Mouse (Mus musculus) ES-E14 (cell line): ENCODE measurements around the gene Mest.

Experiments used
- CHD2 ChIP-seq: IDR thresholded peaks from 2 replicates; pipeline ENCODE4 v1.6.1; 2014; ENCODE audit warnings: mild to moderate bottlenecking, low read depth, low read length, inconsistent platforms
- HCFC1 ChIP-seq: IDR thresholded peaks from 2 replicates; pipeline ENCODE4 v1.6.1; 2012; ENCODE audit warnings: low read length, inconsistent platforms, borderline replicate concordance; ENCODE audit not compliant: insufficient read depth
- MAFK ChIP-seq: IDR thresholded peaks from 2 replicates; pipeline ENCODE4 v1.6.1; 2014; ENCODE audit warnings: mild to moderate bottlenecking, low read depth, low read length, inconsistent platforms; ENCODE audit not compliant: insufficient read depth
- ZC3H11A ChIP-seq: IDR thresholded peaks from 2 replicates; pipeline ENCODE4 v1.6.1; 2012; ENCODE audit warnings: low read depth, mild to moderate bottlenecking, inconsistent platforms, low read length, borderline replicate concordance
- ZNF384 ChIP-seq: IDR thresholded peaks from 2 replicates; pipeline ENCODE4 v1.6.1; 2012; ENCODE audit warnings: low read depth, low read length, inconsistent platforms

DNA sequence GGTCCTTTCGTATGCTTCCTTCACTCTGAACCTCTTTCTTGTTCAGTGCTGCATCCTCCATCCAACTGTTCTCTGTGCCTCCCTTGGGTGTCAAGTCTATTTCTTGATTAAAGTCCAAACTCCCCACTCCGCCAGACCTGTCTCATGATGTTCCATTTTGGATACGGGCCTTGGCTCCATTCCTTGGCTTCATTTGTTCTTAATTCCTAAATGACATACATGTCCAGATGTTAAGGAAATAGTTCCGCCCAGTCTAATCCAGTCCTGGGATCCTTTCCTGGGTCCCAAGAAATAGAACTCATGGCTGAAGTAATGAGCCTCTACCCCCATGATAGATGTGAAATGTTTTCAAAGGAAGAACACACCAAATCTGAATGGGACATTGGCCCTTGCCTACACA lies 25.3 kb upstream of the Mest start:
- TF ChIP-seq MAFK (no peak), HCFC1 (no peak), CHD2 (no peak), ZNF384 (no peak), ZC3H11A (no peak)
